Mouse (Mus musculus): ENCODE data around the gene Slc7a8.
"Not testable (repeated sequence)": the region's sequence is repeated elsewhere in the genome, so short reads cannot be mapped to it uniquely, and the experiment has no call there.

Gene Slc7a8

DNA sequence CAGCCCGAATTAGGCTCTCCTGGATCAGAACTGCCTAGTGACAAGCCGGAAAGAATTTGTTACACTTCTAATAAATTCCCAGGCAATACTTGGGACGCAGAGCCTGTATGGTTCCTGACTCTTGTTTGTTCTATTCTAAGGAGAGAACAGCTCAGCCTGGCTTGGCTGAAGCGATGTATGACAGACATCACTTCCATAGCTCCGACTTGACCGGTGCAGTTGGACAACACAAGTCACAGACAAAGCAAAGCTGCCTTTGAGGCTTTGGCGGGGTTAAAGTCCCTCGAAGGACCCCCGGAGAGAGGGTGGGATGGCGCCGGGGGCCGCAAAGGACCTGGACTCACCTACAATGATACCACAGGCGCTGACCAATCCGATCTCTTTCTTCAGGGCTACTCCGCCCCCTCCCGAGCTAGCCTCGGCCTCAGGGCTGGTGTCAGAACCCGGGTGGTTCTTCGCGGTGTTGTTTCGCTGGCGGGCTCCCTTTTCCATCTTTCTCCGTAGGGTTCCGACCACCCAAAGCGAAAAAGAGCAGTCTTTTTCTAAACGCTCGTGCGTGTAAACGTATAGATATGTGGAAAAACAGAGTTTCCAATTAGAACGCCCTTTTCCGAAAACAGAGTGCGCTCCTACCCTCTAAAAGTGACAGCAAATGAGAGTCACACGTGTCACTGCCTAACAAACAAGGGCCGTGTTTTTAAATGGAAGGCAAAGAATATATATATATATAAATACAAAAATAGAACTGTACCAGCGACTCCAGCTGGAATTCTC lies 723 bp downstream of the Slc7a8 start:
- DNase-seq (ENCODE audit: low read depth) = peak; percentile 24

DNA sequence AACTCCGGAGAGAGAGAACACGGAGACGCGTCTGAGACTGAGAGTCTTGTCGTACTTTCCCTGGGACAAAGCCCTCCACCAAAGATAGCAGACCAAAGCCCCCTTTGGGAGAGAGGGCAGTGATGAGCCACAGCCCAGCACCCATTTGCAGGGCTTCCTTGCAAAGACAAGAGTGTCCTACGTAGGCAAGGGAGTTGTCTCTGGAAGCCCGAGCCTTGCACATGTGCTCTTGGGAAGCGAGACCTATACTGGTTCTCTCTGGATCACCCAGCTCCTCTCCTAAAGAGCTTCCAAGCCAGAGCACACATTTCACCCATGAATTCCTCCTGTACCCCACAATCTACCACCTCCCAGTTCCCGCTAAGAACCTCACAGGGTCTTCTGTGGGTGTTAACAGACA lies 1.7 kb downstream of the Slc7a8 start:
- no peak for DNase-seq (ENCODE audit: low read depth)

DNA sequence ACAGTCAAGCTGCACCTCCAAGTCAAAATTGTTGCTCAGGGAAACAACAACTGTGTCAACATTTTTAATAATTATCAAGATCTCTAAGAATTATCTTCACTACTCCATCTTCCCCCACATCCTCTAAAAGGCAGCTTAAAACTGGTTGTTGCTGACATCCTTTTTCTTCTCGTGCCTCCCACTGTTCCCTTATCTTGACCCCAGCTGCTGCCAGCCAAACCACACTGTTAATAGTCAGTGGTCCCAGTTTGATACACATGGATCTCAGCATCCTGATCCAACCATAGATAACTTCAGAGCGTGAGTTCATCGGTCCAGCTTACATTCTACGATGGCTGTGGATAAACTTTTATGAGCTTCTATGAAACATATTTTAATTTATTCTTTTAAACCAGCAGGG lies 3.9 kb downstream of the Slc7a8 start:
- DNase-seq (ENCODE audit: low read depth) = no peak

DNA sequence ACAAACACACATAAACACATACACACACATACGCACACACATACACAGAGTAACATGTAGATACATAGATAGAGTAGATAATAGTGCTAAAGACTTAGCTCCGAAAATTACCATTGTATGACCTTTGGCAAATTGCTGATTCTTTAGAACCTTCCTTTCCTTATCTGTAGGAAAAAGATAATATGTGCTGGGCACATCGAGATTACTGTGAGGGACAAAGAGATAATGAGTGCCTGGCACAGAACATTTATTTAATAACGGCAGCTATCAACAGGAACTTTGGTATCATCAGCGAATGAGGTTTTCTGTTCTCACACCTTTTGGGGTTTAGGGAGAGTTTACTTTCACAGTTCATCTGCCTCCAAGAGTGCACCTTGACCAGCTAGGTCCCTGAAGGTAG lies 5.0 kb downstream of the Slc7a8 start:
- DNase-seq (ENCODE audit: low read depth) = no peak

DNA sequence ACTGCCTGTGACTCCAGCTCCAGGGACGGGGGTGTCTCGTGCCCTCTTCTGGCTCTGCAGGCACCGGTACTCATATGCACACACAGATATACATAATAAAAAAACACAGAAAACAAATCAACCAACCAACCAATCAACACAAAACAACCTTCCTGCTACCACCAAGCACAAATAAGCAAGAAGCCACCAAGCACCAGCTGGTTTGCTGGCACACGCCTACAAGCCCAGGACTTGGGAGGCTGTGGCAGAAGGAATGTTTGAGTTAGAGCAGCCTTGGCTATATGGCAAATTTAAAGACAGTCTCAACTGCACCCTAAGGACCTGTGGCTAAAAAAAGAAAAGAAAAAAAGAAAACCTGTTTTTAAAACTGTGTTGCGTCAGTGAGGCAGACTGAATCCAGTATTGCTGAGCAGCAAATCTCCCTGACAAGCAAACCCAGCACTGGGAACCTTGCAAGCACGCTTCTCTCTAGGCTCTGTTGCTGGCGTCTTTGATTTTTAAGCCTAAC lies 6.2 kb downstream of the Slc7a8 start:
- DNase-seq (ENCODE audit: low read depth) = no peak

DNA sequence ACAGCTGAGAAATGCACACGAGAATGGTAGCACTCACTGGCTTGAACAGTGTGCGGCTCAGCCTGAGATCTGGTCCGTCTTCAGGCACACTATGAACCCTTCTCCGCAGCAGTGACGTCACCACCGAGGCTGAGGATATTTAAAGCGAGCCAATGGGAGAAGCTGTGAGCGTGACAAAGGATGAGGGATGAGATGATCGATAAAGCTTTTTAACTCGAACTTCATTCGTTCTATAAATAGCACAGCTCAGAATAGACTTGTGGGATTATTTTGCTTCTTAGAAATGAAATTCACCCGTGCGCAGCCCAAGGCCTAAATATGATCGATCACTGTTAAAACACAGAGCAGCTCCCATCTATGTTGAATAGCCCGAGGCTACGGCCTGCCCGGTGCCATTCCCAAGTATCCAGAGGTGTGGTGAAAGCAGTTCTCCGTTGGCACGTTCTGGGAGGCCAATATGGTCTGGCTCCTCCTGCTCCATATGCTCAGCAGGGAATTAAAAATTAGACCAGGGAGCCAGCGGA lies 9.4 kb downstream of the Slc7a8 start:
- no peak for DNase-seq (ENCODE audit: low read depth)

DNA sequence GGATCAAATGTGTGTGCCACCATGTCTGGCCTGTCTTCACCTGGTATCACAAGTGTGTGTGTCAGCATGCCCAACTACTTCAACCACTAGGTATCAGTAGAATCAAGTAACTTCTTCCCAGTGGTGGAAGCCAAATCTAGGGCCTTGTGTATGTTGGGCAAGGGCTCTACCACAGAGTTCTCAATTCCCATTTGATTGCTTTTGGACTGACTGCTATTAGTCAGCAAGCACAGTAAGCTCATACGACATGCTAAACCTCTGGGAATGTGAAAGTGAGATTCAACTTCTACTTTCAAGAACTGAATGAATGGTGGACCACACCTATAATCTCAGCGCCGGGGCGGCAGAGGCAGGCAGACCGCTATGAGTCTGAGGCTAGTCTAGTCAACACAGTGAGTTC lies 11.4 kb downstream of the Slc7a8 start:
- no peak for DNase-seq (ENCODE audit: low read depth)

DNA sequence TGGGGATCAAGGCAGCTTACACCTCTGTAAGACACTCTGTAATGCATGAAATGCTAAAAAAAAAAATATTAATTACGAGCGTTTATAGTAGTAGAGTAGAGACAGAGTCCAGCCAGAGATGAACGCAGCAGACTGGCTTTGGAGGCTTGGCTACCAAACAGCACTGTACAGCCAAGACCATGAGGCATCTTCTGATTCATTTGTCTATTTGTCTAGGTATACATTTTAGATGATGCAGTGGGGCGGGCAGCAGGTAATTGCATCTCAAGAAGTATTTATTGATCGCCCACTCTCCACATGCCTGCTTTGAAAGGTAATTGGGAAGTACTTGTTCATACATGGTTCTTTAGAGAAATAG lies 12.7 kb downstream of the Slc7a8 start:
- DNase-seq (ENCODE audit: low read depth) = no peak

DNA sequence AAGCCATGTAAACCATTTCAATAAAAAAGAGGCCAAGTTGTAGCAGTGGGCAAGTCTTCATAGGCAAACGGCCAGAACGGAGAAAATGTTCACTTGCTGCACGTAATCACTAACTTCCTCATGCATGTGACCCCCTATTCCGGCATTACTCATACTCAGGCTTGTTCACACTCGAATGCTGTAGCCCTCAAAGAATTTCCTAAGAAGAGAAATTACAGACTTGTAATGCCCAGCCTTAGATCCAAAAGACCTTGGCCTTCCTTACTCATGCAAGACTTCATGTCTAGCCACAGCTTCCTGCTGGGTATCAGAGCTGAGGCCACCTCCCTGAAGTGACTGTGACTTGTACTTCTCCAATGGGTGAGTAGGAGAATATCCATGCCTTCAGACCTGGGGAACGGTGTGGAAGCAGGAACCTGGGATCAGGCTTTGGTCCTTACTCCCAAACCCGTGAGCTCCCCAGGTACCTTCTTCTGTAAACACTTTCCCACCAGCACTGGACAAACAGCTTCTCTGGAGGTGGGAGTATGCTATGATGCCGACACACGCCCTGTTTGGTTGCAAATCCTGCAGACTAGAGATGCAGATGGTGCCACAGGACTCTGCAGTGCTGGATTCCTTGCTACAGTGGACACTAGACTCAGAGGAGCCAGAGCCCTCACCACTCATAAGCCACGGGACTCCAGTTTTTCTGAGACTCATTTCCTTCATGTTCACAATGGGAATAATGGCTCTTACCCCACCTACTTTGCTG lies 13.3 kb downstream of the Slc7a8 start:
- DNase-seq (ENCODE audit: low read depth) = no peak

DNA sequence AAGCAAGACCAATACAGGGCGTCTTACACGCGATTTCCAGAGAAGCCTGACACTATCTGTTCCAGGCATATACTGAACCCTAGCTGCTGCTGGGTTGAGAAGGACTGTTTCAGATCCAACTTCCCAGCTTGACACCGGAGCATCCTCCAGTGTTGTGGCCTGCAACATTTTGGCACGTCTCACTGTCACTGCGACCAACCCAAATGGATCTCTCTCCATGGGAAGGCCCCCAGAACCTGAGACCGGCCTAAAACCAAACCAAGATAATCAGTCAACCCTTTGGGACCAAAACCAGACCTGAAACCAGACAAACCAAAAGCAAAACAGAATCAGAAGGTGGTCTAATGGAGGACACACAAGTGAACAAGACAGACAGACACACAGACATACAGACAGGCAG lies 14.8 kb downstream of the Slc7a8 start:
- not testable (repeated sequence) for DNase-seq (ENCODE audit: low read depth)

DNA sequence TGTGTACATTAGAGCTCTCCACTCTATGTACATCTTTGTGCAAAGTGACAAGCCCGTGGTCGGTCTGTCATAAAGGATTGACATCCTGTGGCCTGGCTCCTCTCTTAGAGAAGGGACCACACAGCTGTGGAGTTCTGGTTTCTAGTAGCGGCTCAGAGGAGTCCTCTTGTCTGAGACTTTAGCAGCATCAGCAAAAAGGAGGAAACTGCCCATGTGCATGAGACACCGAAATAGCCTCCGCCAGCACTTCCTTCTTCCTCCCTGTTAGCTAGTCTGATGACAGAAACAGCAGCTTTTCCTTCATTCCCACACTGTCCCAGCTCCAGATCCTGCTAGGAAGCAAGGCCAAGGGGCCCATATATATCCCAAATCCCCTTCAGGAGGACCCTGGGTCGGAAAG lies 25.4 kb downstream of the Slc7a8 start:
- DNase-seq (ENCODE audit: low read depth) = no peak

DNA sequence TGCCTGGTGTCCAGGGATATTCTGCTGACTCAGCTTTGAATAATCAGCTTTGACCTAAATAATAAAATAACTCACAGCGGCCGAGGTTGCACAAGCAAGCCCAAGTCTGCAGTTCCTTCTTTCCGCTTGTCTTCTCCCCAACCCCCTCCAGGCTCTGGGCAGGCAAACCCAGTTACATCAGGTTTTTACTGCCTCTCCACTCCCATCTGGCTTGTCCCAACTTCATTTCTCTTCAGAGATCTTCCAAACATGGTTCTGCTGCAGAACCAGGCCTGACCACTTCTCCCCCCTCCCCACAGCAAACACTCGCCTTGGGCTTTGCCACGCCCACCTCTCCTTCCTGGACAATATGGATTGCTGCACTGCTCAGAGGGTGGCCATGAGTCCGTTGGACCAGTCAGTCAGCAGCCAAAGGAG lies 27.1 kb downstream of the Slc7a8 start:
- DNase-seq (ENCODE audit: low read depth) = no peak

DNA sequence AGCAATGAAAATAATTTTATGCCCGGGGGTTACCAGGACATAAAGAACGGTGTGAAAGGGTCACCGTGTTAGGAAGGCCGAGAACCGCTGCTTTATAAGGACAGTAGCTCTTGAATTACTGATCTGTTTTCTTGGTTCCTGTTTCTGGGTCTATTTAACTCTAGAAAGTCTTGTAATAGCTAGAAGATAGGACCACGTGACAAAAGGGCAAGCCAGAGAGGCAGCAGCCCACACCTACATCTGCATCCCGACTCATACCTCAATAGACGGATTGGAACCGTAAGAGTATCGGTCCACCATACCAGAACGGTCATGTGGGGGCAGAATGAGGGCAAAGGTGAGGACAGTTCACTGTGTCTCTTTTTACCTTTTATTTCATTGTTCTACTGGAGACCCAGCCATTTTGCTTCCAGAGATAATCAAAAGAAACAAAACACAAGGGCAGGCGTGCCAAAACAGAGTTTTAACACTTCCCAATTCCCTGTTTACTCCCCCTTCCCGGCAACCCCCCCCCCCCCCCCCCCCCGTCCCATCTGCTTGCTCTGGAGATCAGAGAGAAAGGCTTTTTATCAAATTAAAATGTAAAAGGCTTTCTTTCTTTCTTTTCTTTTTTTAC lies 27.7 kb downstream of the Slc7a8 start:
- DNase-seq (ENCODE audit: low read depth) = no peak

DNA sequence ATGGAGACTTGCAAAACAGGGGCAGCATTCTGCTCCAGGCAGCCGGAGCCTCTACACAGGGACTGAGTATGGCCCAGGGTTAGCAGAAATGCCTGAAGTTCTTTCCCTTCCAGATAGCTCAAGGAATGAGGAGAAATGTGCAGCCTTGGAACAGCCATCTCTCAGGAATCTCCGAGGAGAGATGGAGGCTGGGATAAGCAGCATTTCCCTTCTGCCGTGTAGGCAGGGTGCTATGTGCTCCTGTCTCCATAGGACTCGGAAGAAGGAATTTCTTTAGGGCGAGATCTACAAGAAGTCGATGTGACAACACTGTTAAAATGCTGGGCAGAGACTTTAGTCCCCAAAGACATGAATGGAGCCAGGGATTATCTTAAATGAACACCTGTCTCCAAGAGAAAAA lies 28.8 kb downstream of the Slc7a8 start:
- no peak for DNase-seq (ENCODE audit: low read depth)

DNA sequence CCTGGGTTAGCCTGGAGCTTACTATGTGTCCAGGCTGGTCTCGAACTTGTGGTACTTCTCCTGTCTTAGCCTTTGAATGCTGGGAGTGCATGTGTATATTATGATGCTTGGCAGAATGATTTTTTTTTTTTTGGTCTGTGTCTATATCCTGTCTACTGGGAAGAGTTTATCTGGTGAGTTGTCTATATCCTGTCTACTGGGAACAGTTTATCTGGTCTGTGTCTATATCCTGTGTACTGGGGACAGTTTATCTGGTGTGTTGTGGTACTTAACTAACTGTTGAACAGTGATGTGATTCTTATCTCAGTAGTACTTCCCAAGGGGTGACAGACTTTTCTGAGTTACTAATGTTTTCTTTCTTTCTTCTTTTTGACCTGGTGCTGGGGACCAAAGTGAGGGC lies 30.0 kb downstream of the Slc7a8 start:
- DNase-seq (ENCODE audit: low read depth) = no peak

DNA sequence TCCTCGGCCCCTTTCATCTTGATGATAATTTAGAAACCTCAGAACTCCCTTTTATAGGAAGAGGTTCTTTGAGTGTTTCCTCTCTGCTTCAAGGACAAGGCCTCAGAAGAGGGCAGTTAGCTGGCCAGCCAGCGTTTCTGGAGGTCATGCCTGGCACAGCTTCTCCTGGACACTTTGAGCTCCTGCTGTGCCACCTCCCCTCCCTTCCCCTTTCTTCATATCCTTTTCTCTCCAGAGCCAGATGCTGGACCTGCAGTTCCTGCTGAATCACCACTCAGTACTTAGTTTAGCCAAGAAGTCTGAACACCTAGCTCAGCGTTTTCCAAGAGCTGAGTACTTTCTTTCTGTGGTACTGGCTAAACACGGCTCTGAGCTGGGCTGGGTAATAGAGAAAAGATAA lies 32.5 kb downstream of the Slc7a8 start:
- DNase-seq (ENCODE audit: low read depth) = no peak

DNA sequence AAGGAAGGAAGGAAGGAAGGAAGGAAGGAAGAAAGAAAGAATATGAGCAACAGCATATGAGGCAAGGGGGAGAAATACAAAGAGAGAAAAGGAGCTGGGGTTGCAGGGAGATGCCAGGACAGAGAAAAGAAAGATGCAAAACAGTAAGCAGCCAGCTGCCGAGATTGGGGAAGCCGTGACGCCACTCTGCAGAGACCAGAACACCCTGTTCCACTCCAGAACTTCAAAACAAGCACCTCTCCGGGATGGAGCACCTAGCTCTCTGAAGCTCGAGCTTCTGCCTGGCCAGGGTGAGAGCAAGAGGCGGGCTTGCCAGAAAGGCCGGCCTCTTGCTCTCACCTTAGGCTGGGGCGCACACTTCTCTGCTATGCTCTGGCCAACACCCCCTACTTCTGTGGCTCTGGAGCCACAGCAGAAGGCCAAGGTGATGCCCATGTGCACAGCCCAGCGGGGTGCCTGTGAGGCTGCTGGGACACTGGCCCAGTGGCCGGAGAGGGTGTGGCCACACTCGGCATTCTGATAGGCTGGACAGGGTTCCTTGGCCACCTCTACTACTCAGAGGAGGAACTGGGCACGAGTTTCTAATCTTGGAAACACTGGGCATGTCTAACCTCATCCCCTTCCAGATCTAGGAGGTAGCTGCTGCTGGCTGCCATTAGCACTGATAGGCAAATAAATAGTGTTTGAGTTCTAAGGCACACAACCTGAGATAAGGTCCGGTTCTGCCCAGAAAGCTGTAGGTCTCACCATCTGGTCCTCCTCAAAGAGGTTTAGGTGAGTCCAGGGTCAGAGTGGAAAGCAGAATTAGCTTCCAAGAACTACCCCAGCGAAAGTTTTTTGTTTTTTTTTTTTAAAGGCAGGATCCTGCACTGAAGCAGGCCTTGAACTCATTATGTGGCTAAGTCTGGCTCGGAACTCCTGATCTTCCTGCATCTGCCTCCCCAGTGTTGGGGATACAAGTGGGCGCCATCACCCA lies 33.5 kb downstream of the Slc7a8 start:
- no peak for DNase-seq (ENCODE audit: low read depth)

DNA sequence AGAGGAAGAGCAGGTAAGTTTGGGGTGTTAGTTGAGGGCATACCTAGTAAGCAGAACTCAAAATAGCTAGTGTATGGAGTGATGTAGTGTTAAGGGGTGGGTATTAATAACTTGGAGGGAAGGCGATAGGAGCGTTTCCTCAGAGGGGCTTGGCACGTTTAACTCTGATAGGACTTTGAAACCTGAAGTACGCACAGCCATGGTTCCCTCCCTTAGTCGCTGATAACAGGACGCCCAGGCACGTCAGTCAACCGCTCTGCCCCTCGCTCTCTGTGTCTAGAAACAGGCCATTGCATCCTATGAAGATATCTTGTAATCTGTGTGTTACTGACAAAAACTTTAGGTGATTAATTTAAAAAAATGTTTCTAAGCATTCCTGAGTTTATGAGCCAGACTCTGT lies 35.7 kb downstream of the Slc7a8 start:
- DNase-seq (ENCODE audit: low read depth) = no peak

DNA sequence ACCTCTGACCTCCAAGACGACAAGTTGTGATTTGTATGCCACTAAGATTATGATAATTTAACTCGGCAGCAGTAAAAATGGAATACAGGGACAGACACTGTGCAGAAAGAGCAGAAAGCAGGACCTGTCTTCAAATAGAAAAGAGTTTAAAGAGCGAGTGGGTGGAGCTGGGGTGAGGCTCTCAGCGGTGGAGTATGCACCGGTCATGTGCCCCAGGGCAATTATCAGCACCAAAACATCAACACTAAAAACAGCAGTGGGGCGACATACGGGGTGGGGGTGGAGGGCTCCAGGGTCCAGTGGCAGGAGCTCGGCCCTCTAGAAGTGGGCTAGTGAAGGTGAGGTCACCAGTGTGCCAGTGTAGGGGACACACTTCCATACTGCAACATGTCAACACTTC lies 37.3 kb downstream of the Slc7a8 start:
- no peak for DNase-seq (ENCODE audit: low read depth)

DNA sequence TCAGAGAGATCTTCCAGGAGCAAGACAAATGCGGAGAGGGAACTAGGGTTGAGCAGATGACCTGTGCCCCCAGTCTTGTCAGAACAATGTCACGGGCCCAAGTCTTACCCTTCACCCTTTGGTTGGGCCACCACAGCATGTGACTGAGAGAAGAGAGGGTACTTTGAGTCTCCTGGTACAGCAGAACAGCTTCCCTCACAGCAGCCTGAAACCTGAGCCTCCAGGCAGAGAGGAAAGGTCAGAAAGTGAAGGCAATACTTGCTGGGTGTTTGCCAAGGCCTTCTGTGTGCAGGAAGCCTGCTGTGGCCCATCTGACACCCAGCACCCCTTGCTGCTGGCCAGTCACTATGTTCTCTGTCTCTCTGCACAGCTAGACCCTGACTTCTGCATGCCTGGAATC lies 39.4 kb downstream of the Slc7a8 start:
- no peak for DNase-seq (ENCODE audit: low read depth)

DNA sequence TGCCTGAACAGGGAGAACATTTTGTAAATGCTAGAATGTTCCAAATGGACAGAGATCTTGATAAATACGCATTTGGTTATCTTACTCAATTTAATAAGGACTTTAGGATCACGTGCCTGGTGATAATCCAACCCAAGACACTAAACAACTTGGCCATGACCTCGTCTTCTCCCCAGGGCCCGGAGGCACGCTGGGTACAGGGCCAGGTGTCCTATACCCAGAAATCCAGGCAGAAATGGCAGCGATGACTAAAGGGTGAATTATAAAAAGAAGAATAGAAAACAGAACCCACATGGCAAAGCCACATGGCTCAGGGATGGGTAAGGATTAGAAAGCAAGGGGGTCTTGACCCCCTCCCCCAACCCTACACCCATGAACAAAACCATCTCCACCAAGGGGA lies 40.0 kb downstream of the Slc7a8 start:
- no peak for DNase-seq (ENCODE audit: low read depth)

DNA sequence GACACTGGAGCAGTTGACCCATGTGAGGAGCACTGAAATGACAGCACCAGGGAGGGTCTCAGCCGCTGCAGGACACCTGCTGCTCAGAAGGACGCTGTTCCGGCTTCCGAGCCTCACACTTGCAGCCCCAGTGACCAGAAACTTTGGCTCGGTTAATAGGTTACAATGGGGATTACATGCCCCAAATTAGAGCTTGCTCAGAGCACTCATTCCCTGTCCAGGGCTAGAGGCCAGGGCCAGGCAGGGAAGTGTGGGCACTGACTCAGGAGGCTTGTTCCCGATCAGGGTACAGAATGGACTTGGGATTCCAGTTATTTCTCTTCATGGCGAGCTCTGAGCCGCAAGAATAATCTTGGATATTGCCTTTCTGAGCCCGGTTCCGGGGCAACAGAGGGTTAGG lies 44.1 kb downstream of the Slc7a8 start:
- no peak for DNase-seq (ENCODE audit: low read depth)

Measured in naive thymus-derived CD4-positive, alpha-beta T cell, adult 2 months (primary cell).